Mouse (Mus musculus) frontal cortex, postnatal 25 days (tissue): ENCODE data around the gene Klhl25.
"Not testable (repeated sequence)": the region's sequence is repeated elsewhere in the genome, so short reads cannot be mapped to it uniquely, and the experiment has no call there.

Source experiments
- DNase-seq, 2 experiments: peaks; one replicate each; pipeline ENCODE4 v3.0.0; 2022; ENCODE audit warnings: low spot score in 2 of 2

The Klhl25 gene

DNA sequence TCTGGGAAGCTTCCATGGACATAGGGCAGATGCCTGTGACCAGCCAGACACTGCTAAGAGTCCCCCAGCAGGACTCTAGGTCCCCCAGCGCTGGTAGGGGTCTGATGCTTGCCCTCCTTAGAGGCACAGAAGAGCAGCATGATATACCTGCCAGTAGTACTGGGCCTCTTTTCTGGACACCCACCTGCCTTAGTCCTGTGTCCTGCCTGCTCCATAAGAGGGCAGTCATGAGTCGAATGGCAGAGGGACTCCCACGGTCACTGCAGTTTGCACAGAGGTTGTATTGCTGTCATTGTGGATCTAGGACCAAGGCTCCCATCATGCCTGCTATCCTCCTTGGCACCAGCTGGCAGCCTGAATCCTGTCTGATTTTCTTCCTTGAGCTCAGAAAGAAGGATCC lies 25.1 kb downstream of the Klhl25 start:
- no peak for DNase-seq

DNA sequence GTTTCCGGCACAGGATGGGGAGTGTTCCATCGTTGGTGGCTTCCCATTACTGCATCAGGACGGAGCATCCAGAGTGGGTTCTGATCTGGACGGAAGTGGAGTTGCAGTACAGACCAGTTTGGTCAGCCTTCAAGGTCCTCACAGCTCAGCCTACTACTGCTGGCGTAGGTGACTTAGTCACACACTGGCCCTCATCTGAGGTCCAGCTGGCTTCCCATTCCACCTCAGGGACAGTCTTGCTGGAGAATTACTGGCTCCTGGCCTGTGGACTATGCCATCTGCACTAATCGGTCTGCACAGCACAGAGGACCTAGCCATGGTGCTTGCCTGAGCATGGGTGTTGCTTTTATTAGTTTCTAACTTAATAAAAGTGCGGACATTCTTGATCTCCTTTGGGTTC lies 25.6 kb downstream of the Klhl25 start:
- DNase-seq, result no peak

DNA sequence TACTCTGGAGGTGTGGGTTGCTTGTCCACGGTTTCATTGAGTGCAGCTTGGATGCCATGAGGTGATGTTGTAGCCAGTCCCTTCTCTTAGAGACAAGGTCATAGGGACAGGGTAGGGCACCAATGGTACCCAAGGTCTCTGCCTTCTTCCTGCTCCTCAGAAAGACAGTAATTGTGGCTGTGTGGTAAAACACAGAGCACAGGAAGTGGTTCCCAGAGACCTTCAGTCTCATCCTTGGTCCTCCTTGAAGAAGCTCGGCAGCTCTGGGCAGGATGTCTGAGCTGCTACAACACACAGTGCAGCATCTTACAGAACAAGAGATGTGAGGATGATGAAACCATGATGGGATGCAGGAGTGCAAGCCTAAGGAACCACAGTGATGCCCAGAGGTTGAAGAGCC lies 31.3 kb downstream of the Klhl25 start:
- DNase-seq, result not testable (repeated sequence)

DNA sequence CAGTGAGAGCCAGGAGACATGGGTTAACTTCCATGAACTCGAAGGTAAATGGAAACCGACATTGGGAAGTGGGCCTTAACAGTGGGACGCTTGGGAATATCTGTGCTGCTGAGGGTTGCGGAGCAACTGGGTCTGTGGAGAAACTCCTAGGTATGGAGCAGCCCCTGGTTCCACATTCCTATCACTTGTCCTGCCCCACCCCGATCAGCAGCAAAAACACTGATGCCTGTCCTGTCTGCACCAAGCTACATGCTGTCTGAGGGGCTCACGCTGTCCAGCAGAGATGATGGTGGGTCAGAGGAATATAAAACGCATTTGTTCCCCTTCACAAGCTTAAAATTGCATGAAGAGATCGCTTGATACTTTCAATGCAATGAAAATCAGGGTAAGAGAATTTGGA lies 32.1 kb downstream of the Klhl25 start:
- no peak for DNase-seq

DNA sequence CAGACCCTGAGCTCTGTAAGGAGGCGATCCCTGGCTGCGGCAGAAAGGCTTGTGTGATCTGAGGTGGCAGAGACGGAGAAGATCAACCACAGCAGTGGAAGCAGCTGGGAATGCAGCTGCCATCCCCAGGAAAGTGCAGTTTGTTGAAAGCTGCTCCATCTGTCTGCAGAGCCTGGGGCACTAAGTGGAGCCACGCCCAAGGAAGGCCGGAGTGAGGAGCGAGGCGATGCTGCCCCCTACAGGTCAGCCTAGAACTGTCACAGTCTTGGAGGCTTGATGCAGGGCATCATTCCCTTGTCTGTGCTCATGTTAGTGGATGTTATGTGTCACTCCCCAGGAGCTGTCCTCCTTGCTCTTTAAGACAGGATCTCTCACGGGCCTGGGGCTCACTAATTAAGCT lies 32.5 kb downstream of the Klhl25 start:
- peak; percentile 70 to 72 for DNase-seq

DNA sequence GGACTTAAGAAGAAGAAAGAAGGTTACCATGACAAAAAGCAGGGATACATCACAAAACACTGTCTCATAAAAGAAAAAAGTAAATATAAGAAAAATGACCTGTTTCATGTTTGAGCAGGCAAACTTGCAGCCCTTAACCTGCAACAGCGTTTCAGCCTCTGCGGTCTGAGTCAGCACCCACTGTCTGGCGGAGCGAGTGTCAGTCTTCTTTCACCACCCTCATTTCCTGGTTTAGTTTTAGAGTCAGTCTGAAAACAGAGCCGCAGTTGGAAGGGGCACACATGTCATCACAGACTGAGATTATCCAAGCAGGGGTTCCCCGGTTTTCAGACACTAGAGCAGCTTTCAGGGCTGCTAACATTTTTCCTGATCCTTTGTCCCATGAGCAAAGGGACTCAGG lies 33.3 kb downstream of the Klhl25 start:
- no peak for DNase-seq

DNA sequence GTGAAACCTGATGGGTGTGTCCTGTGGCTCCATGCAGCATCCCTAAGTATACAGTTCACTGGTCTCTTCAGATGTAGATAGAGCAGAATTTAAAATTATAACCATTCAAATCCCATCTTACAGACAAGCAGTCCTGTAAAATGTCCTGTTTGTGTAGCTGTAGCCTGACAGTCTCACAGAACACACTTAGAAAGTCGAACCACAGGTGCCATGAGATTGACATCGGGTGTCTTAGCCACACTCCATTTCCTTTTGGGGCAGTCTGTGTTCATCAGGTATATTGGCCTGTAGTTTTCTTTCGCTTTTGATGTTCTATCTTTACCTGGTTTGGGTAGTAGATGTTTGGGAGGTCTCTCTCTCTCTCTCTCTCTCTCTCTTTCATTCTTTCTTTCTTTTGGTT lies 33.7 kb downstream of the Klhl25 start:
- no peak for DNase-seq

DNA sequence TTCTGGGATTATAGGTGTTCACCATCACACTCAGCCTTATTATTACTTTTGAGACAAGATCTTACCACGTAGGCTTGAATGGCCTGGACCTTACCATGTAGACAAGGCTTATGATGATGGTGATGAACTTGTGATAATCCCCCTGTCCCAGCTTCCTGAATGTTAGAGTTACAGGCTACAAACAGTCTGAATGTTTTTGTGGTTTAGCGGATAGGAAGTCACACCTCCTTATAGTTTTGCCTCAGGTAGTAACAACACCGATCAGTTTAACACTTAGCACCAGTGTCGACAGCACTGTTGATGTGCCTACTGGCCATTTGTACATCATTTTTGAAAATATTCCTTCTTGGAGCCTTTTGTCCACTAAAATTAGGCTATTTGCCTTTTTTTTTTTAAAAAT lies 43.4 kb downstream of the Klhl25 start:
- DNase-seq, result no peak

DNA sequence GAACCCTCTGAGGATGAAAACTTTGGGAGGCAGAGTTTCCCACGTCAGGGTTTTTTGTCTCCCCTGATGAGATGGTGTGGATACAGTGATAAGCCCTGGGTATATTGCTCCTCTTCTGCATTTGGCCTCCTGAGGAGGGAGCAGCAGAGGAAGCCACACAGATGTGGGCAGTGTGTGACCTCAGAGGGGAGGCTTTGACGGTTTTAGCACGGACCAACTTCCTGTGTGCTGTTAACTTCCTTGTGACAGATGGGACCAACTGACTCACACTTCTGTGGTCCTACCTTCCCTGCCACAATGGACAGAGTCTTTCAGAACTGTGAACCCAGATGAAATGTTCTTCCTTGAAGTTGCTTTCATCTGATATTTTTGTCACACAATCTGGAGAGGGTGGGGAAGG lies 44.6 kb downstream of the Klhl25 start:
- DNase-seq, result no peak

DNA sequence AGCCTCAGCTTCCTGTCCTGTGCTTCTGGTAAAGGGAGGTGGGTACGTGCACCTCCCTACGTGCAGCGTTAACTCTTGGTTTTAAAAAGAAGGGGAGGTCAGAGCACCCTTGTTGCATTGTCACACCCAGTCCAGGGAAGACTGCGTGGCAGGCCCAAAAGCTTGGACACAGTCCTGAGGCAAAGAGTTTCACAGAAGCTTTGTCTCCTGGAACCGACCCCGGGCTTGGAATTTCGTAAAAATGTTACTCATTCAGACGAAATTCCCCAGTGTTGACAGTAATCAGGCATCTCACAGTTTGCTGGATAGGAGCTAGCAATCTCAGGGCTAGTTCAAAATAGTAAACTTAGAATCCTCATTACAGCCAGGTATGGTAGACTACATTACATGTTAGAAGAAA lies 45.6 kb downstream of the Klhl25 start:
- no peak for DNase-seq

DNA sequence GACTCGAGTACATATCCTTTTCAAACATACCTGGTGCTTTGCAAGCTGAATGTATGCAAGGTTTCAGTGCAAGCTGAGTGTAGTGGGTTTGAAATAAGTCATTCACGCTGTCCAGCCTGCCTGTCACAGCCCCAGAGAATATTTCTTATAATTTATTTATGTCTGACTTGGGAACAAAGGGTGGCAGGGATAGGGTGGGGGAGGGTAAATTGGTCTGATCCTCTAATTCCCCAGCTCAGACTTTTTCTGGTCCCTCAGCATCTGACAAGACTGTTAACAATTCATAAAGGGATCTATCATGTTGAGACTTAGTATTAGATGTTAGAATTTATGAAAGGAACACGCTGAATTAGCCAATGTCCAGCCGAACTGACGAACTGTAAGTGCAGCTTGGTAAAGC lies 48.9 kb downstream of the Klhl25 start:
- no peak for DNase-seq

DNA sequence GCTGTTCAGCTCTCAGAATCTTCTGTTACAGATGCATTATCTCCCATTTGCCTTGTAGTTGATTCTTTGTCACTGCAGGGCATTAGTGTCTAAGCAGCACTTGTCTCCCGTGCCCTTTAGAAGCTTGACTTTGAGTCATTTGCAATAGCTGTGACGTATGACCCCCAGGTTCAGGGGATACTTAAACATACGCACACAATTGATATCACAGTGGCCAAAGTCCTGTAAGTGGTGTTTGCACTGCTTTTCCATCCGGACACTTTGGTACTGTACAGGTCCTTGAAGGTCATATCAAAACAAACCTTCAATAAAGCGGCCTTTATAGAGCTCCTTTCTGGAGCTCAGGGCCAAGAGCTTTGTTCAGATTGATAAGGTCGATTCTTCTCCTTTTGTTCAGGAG lies 51.0 kb downstream of the Klhl25 start:
- DNase-seq, result no peak

DNA sequence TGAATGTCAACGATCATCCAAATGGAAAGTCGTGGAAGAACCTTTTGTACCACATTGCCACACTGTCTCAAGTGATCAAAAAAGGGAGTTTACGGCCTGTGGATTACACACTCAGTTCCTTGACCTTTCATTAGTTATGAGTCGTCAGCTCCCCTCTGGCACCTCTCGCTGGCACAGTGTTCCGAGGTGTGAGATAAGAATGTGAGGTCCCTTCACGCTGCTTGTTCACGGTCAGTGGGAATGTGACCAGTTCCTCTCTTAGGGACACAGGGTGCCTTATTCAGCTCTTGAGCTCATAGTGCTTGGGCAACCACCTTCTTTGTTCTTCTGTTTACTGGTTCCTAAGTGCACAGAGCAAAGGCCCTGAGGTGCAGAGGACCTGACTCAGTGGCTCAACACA lies 51.4 kb downstream of the Klhl25 start:
- DNase-seq, result no peak

DNA sequence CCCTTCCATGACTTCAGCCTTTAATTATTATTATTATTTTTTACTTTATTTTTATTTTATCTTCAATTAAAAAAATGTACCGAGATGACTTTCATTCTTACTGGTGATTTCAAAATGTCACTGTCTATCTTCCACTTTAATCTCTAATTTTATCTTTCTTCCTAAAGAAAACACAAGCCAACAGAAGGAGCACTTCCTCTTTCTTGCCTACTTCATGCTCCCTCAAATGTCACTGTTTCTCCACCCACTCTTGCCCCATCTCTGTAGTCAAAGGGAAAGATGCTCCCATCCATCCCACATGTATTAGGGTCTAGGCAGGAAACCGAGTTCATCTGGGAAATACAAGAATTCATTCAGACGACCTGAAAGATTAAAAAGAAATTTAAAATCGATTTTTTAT lies 51.8 kb downstream of the Klhl25 start:
- no peak for DNase-seq

DNA sequence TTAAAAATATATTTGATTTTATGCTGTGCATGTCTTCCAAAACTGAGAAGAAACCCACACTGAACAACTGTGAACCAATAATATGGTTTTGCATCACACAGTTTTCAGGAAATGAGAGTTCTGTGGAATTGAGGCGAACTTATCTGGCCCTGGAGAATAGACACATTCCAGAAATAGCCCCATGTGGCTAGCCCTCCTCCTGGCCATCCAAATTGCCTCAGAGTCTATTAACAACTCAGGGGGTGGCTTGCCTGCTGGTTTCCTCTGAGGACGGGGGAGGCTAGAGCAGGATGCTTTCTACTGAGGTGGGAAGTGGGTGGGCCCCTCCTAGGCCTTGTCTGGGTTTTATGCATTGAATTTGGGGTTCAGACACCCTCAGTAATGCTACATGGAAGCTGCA lies 57.0 kb downstream of the Klhl25 start:
- DNase-seq, result no peak

DNA sequence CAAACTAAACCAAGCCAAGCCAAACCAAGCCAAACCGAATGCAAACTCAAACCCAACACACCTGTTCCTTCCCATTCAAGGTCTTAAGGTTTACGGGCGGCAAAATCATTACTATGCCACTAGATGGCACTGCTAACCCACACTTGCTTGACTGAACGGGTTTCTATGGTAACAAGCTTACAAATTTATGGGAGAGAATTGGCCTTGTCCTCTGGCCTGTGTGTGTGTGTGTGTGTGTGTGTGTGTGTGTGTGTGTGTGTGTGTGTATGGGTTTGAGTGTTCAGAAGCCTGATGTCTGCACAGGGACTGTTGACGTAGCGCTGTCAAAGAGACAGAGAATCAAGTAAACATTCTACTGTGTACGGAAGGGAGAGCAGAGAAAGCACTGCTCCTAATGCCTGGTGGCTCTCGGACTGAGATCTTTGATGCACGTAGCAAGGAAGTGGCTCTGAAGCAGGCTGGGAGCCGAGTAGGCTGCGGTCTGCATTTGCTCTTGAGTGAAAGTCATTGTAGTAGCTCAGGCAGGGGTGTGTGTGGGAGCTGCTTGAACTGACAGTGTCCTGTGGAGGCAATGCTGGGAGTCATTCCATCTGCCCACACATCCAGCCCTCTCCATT lies 62.0 kb downstream of the Klhl25 start:
- peak; percentile 9 to 45 for DNase-seq

DNA sequence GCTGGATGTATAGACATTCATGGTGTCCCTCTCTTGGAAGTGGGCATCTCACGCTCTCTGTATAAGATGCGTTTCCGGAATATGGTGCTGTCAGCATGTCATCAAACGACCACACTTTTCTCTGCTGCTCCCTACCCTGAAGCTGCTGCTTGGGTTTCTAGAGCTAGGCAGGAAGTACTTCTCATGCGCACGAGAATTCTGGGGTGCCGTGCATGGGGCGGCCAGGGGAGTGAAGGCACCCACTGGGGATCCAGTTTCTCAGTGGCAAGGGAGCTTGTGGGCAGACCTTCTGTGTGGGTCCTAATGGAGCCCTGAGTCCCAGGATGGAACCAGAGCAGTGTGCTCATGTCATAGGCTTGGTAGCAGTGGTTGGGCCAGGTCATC lies 62.5 kb downstream of the Klhl25 start:
- no peak for DNase-seq

DNA sequence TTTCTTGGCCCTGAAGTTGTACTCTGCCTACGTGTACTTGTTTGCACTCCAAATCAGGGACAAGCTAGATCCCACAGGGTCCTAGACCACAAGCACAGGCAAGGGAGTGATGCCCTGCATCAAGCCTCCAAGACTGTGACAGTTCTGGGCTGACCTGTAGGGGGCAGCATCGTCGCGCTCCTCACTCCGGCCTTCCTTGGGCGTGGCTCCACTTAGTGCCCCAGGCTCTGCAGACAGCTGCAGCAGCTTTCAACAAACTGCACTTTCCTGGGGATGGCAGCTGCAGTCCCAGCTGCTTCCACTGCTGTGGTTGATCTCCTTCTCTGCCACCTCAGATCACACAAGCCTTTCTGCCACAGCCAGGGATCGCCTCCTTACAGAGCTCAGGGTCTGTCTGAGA lies 65.8 kb downstream of the Klhl25 start:
- DNase-seq, result peak; percentile 57 to 69

DNA sequence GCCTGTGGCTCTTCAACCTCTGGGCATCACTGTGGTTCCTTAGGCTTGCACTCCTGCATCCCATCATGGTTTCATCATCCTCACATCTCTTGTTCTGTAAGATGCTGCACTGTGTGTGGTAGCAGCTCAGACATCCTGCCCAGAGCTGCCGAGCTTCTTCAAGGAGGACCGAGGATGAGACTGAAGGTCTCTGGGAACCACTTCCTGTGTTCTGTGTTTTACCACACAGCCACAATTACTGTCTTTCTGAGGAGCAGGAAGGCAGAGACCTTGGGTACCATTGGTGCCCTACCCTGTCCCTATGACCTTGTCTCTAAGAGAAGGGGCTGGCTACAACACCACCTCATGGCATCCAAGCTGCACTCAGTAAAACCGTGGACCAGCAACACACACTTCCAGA lies 67.4 kb downstream of the Klhl25 start:
- DNase-seq, result not testable (repeated sequence)

DNA sequence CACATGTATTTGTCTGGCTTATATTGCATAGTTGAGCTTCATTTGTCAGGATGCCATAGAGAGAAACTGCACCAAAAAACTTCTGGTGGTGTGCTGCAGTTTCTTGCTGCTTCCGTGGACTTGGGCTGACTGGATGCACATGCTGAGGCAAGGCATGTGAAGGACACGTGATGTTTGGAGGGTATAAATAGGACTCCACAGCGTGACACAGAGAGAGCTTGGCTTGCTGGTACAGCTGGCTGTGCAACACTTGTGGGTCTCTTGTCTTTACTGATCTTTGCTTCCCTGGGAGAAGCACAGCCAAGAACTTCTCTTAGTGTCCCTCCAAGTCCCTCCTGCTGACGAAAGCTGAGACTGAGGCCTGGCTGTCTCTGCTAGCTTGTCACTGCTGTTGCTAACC lies 69.6 kb downstream of the Klhl25 start:
- no peak for DNase-seq

DNA sequence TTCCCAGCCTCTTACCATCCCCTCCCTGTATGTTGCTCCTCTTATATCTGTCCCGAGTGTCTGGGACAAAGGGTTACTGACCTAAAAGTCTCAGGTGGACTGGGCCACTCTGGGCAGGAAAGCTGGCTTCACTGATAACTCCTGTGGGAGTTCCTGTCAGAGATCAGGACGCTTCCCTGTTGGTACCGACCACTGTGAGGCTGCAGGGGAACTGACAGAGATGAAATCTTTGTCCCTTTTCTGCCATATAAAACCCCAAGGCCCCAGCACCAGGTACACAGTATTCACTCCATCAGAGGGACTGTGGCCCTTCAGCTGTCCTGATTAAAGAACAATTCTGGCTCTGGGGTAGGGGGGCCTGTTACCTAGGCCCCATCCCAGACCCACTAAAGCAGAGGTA lies 71.6 kb downstream of the Klhl25 start:
- DNase-seq, result not testable (repeated sequence)
